Mouse (Mus musculus) brown adipose tissue, adult 24 weeks (tissue): ENCODE measurements around the gene Cym. TPM values are rescaled to one million over a fixed set of nuclear protein-coding genes. Genes with fewer than 3 reads are reported as not detected.

Experiments
- H3K27ac ChIP-seq: fragments of 200-500 bp; replicated peaks from 2 replicates; pipeline ENCODE4 v1.5.1; 2012; ENCODE audit warnings: low read depth, mild to moderate bottlenecking, low read length
- H3K4me1 ChIP-seq: fragments of 200-500 bp; 2 replicates; pipeline ENCODE4 v1.6.1; 2012; ENCODE audit warnings: low read length, mixed read lengths; ENCODE audit not compliant: control insufficient read depth, insufficient read depth, insufficient read length
- H3K4me3 ChIP-seq: fragments of 200-500 bp; 2 replicates; pipeline ENCODE4 v1.5.1; 2012; ENCODE audit warnings: low read depth, mild to moderate bottlenecking, low read length, moderate library complexity; ENCODE audit not compliant: insufficient read depth
- polyA plus RNA-seq: library from polyadenylated mRNA; stranded (reverse); fragments of >200 nt; gene quantifications from 2 replicates; pipeline ENCODE4 v1.2.4, GENCODE M21; 2012; ENCODE audit not compliant: missing spikeins, insufficient read depth, insufficient read length

Cym gene
- not detected in 2 replicates for polyA plus RNA-seq

DNA sequence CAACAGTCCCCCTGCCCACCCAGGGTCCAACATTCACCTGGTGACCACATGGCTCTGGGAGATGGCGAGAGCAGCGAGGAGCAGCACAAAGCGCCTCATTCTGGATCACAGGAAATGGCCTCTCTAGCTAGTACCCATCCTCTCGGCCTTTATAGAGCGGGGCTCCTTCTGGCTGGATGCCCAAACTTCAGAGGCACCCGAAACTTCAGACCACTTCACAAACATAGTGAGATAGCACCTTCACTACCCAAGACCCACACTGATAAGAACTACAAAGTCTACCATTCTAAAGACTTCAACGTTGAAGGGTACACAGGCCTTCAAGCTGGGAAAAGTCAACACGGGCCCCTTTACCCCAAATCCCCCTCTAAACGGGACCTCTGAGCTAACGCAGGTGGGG, at the start of gene Cym:
Cym (minus strand) TSS at position 125 of the 400 bp plus-strand sequence.
- Histone ChIP-seq H3K4me1 (peaks cover 17% of the 10 kb centered on the region; the same call in 1 of the 2 replicates), H3K27ac (0 out of 2 replicates have a peak within 1 kb of the TSS, but pooled peaks have one; percentile 8)

DNA sequence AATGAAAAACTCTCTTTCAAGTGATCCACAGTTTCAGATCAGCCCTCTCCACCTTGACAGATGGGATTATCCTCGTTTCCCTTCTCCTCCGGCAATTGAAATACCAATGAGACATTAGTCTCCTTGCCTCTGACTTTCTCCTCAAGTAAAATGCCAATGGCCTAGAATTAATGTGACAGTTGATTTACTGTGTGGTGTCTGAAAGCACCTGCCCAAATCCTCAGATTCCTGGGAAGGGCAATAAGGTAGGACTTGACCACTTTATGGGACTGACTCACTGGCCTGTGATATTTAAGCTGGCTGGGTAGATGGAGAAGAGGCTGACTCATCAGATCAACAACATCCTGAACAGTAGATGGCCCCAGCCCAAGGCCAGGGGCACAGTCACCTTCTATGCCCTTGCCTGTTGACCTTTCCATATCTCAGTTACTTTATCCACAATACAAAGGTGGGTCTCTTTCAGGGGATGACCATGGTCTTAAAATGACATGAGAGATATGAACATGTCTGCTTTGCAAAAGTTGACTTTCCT, 45.3 kb upstream of the Cym start:
- Histone ChIP-seq H3K4me3 (no peak overlapping the region), H3K4me1 (peaks cover 2% of the 10 kb centered on the region; the same call in 1 of the 2 replicates)

More for the DNA sequence above, at the start of gene Cym:
- no peak within 1 kb of the TSS for H3K4me3 ChIP-seq

DNA sequence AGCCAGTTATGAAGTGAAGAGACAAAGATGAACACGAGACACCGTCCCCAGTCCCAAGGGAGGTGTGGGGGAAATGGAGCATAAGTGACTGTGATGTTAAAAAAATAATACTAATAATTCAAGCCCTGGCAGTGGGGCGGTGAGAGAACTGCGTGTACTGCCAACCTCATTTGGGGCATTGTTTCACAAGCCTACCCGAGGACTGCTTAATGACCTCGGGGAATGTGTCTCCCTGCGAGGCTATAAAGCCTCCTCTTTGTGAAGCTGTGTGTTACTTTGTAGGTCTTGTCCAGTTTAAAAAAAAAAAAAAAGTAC, 40.3 kb upstream of the Cym start:
- Histone ChIP-seq H3K4me1 (peaks cover 20% of the 10 kb centered on the region), H3K4me3 (no peak overlapping the region), H3K27ac (peak overlapping the region; percentile 85)

More for the DNA sequence above, 45.3 kb upstream of the Cym start:
- no peak overlapping the region for H3K27ac ChIP-seq

DNA sequence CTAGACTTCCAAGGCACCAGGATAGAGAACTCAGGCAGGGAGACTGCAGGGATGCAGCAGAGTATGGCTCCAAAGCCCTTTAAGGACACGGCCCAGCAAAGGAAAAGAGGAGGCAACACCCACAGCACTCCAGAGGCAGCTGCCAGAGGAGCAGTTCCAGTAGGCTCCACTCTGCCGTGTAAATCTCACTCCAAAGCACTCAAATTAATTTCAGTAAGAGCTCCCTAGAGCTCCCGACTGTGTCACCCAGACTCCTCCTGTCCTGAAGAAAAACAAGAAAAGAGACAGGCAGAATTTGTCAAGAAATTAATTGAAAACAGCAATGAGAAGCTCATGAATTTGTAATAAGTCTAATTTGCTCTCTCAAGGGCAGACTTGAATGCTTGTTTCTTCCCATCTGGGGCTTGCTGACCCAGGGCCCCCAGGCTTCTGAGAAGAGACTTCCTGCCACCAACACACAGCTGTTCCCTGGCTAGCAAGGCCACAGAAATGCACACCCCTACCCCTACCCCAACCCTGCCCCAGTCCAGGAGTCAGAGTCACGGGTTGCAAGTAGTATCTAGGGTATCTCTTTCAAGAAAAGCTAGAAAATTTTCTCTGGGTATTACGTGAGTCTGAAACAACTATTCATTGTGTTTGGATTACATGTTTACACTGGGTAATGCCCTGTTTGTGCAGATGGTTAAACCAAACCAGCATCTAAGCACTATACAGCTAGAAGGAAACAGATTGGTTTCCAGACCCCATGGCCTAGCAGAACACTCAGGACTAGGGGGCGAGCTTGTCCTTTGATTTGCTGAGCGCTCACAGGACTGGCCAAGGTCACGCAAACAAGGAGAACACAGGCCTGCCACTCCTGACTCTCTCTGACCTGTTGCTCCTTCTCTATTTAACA, 39.7 kb upstream of the Cym start:
- peaks cover 22% of the 10 kb centered on the region for H3K4me1 ChIP-seq
- H3K27ac ChIP-seq = peak overlapping the region; percentile 85
- H3K4me3 ChIP-seq = no peak overlapping the region

DNA sequence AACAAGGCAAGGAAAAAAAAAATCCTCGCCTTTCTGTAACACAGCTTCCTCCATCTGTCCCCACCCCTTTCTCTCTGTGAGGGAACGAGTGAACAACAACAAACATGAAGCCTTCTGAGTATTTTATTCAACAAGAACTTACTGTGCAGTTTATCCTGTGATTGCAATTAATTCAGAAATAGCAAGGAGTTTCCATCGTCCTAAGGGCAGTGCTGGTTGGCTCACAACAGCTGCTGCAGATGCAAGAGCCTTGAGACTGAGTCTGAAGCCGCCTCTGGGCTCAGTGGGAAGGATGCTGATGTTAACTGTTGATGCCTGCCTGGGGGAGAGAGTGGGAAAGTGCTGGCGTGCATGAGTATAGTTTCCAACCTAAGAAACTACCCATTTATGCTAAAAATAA, 36.4 kb upstream of the Cym start:
- peaks cover 25% of the 10 kb centered on the region for H3K4me1 ChIP-seq
- H3K4me3 ChIP-seq = no peak overlapping the region
- H3K27ac ChIP-seq = 0 out of 2 replicates have a peak overlapping the region, but pooled peaks have one; percentile 3

DNA sequence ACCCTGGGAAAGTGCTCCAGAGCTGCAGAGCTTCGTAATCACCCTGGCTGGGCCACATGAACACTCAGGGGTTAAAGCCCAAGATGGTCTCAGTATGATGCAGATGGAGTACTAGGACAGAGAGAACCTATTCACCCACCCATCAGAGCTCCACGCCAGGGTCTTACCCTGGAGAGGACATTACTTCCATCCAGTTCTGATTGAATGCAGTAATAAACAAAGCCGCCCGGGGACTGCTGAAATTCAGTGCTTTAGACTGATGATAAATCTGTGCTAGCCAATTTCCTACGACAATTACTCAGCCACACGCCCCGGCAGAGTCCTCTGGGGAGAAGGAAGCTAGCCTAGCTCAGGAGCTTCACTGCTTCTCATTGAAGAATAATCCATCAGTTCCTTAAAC, 35.2 kb upstream of the Cym start:
- H3K4me3 ChIP-seq = no peak overlapping the region
- peaks cover 23% of the 10 kb centered on the region for H3K4me1 ChIP-seq
- H3K27ac ChIP-seq = no peak overlapping the region; the same call in 1 of the 2 replicates

DNA sequence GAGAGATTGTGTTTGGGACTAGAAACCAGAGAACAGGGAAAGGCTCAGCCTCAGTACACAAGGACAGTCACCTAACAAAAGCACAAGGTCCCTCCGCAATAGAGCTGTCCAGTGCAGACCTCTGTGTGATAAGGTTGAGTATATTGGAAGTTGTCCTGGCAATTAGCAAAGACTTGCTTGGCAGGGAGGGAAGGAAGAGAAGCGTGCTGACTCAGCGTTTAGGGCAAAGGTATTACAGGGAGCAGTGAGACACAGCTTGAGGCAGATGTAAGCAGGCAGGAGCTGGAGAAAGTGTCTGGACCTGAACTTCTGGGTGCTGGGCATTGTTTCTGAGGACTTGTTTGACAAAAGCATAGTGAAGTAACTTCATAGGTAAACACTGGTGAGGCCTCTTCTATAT, 34.5 kb upstream of the Cym start:
- Histone ChIP-seq H3K4me3 (no peak overlapping the region), H3K4me1 (peaks cover 17% of the 10 kb centered on the region), H3K27ac (no peak overlapping the region)

DNA sequence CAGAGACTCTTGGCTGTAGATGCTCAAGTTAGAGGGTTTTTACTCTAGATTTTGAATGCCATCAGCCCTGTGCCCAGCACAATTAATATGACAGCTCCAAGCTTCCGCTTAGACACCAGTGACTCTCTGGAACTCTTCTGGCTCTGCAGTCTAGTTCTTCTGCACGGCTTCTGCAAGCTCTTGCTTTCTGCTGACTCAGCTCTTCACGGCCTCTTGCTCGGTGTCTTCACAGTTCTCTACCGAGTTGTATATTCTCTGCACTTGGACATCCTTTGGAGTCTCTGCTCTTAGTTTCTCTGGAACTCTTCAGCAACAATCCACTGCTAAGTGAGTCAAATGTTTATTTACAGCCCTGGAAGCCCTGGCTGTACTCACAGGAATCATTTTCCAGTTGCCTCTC, 32.4 kb upstream of the Cym start:
- Histone ChIP-seq H3K27ac (no peak overlapping the region), H3K4me1 (peaks cover 12% of the 10 kb centered on the region), H3K4me3 (no peak overlapping the region)

DNA sequence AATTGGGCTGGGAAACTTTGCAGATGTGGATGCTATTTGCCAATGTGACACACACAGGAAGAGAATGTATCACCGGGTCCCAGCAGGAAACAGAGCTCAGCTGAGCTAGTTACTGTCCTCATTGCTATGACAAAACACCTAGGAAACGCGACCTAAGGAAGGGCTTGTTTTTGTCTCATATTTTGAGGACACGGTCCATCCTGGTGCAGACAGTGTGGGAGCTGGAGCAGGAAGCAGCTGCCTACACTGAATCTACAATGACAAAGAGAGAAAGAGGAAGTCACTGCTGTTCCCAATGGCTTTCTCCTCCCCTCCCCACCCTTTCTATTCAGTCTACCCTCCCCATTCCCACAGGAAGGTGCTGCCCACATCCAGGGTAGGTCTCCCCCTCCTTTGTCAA, 30.5 kb upstream of the Cym start:
- Histone ChIP-seq H3K4me3 (no peak overlapping the region), H3K27ac (peak overlapping the region; percentile 80), H3K4me1 (peaks cover 5% of the 10 kb centered on the region)

DNA sequence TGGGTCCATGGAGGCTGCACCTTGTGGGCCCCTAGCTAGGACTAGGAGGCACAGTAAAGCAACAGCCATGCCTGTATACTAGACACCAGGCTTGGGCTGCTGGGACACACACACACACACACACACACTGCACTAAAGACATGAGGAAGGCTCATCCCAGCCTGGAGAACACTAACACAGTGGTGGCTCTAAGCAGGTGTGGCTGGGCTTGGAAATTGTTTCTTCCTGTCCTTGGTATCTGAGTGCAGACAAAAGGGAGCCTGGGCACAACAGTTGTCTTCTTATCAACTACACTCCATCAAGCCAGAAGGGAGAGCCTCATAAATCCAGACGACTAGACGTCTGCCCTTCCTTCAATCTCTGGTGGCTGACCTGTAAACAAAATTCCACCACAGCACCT, 28.8 kb upstream of the Cym start:
- H3K27ac ChIP-seq = no peak overlapping the region
- H3K4me3 ChIP-seq = no peak overlapping the region
- H3K4me1 ChIP-seq = peaks cover 3% of the 10 kb centered on the region; the same call in 1 of the 2 replicates

DNA sequence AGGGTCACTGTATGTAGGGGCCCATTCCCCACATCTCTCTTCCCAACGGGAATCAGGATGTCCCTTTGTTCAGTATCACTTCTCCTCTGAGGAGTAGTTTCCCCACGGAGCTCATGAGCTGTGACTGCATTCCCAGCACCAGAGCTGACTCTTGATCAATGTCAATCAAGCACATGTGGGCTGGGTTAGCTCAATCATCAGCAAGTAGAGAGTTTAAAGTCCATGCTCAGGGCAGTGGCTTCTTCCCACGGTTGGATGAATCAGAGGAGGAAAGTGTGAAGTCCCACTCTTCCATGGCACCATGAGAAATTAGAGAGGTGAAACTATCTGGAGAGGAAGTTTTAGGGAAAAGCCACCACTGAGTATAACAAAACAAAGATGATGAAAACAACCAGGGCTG, 27.5 kb upstream of the Cym start:
- Histone ChIP-seq H3K27ac (no peak overlapping the region), H3K4me3 (no peak overlapping the region)

DNA sequence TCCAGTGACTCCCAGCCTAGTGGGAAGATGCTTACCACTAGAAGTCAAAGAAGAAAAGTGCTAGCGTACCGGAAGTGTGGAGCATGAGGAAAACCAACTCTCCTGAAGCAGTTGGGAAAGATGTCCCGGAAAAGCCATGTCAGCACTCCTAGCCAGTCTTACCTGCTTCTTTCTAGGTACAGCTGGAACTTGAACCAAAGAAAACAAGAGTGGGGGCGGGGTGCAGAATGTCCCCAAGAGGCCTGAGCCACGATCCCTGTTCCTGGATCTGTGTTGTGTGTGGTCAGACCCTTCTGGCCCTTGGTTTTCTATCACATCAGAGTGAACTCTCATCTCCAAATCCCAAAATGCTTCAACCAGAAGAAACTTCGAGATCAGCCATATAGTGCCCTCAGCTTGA, 25.3 kb upstream of the Cym start:
- no peak overlapping the region for H3K27ac ChIP-seq

More for the DNA sequence above, 27.5 kb upstream of the Cym start:
- H3K4me1 ChIP-seq = peaks cover 3% of the 10 kb centered on the region; the same call in 1 of the 2 replicates

DNA sequence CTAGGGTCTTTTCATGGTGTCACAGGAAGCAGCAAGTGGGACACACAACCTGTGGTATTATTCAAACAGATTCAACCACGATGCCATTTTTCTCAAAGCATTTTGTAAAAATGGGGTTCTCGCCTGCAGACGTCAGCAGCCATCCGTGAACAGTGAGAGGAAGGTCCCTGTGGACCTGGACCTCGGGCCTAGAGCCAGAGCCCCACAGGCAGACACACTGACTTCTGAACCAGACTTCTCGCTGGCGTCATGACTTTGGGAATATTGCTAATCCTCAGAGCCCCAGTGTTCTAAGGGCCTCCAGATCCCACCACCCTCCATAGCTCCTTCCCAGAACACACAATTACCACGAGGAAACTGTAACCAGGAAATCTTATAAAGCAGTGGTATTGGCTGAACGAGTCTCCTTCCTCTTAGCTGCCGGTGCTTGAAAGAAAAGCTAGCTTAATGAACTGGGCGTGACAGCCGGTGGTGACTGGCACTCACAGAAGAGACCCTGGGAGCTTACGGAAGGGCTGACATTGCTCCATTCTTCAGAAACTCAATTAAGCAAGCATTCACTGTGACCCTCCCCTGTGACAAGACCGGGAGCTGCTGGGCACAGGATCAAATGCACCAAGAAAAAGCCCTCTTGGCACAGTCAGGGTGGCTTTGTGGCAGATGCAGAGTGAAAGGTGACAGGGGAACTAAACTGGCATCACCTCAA, 20.0 kb upstream of the Cym start:
- peaks cover 4% of the 10 kb centered on the region; the same call in 1 of the 2 replicates for H3K4me1 ChIP-seq
- H3K27ac ChIP-seq = peak overlapping the region; percentile 52
- H3K4me3 ChIP-seq = peak overlapping the region; percentile 17

More for the DNA sequence above, 25.3 kb upstream of the Cym start:
- H3K4me1 ChIP-seq = peaks cover 3% of the 10 kb centered on the region; the same call in 1 of the 2 replicates
- H3K4me3 ChIP-seq = no peak overlapping the region

DNA sequence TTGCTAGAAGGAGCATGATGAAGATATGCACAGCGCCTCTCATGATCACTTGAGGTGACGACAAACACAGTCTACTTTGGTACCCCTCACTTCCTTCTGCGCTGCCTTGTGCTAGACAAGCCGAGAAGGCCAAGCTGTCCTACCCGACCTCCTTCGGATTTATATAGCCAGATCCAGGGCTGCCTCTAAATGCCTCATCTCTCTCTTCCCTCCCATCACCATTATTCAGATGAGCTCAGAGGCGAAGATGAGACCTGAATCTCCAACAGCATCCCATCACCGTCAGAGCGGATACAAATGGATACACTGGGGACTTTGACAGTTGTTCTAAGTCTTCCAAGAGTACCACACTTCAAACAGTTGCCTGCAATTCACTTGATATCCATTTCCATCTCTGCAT, 18.1 kb upstream of the Cym start, which contains the start of gene Prok1:
Prok1 (minus strand) TSS at position 101 of the 400 bp plus-strand sequence.
- Histone ChIP-seq H3K4me3 (no peak within 1 kb of the TSS), H3K4me1 (peaks cover 12% of the 10 kb centered on the region), H3K27ac (no peak within 1 kb of the TSS)

DNA sequence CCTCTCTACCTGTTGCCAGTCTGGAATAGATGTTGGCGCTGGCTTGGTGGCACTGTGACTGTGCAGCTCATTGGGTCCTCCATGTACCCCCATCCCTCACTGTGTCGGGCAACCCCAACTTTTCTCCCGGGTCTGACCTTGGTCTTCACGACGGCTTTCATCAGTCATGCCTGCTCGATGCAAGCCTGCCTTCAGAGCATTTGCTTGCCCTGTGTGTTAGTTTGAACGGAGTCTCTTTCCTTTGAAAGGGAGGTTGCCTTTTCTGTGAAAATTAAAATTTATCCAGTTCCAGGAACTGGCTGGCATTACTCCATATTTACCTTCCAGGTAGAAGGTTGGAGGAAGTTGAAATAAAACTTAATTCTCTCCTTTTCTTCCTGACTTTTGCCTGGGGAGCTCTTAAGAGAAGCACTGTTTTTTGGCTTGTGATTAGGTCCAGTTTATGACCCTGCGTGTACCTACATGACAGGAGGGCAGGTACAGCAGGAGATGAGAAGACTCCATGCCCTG, 17.0 kb upstream of the Cym start:
- H3K4me3 ChIP-seq = no peak overlapping the region
- no peak overlapping the region for H3K27ac ChIP-seq
- H3K4me1 ChIP-seq = peaks cover 19% of the 10 kb centered on the region
